Mouse (Mus musculus) G1E (cell line): Measurements from ENCODE around the gene Ehmt2.
A peak's percentile ranks its signal among the peaks of the same experiment; 100 is the strongest.

ENCODE experiments used
- CTCF ChIP-seq: IDR thresholded peaks from 2 replicates; pipeline ENCODE4 v1.5.1; 2012; ENCODE audit warnings: low read depth, low read length, inconsistent platforms, mixed read lengths
- GATA1 ChIP-seq: IDR thresholded peaks from 2 replicates; pipeline ENCODE4 v1.6.1; 2012; ENCODE audit warnings: borderline replicate concordance, low read length, inconsistent platforms, mixed read lengths
- POLR2AphosphoS5 ChIP-seq: IDR thresholded peaks from 2 replicates; pipeline ENCODE4 v1.6.1; 2012; ENCODE audit warnings: low read depth, low read length, inconsistent platforms; ENCODE audit not compliant: insufficient replicate concordance
- TAL1 ChIP-seq: conservative IDR thresholded peaks from 2 replicates; pipeline ENCODE4 v1.6.1; 2012; ENCODE audit warnings: low read depth, low read length, inconsistent platforms, mixed read lengths

DNA sequence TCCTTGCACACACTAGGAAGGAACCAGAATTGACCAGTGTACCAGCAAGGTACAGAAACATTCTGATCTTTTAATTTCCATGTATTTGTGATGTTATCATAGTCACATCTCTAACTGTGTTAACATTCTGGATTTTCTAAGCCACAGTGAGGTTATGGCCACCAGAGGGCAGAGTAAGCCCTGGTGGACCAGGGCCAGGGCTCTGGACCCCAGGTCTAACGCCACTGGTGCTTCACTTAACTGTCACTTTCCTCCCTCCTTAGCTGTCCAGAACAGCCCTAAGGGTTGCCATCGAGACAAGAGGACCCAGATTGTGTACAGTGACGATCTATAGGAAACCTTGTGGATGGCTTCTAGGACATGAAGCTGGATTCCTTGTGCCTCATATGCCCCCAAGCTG is 42.4 kb upstream of the Ehmt2 start:
- TF ChIP-seq CTCF, result peak; percentile 60; the same call in 1 of the 2 replicates
- TF ChIP-seq GATA1, result no peak
- no peak for TF ChIP-seq TAL1
- TF ChIP-seq POLR2AphosphoS5, result no peak
